Mouse (Mus musculus) liver, embryonic 14.5 days (tissue): Measurements from ENCODE around the gene Cspg5.

Source experiments
- CTCF ChIP-seq: IDR thresholded peaks from 2 replicates; pipeline ENCODE4 v1.5.1; 2016; ENCODE audit warnings: antibody characterized with exemption, low read depth, control low read depth
- EP300 ChIP-seq: IDR thresholded peaks from 2 replicates; pipeline ENCODE4 v1.6.1; 2016; ENCODE audit warnings: antibody characterized with exemption, low read depth

GRCm38 (mm10) chr9:110294786-110295185, 51.2 kb downstream of the Cspg5 start:
- TF ChIP-seq CTCF (no peak), EP300 (no peak)
